Mouse (Mus musculus): ENCODE results near the gene Slc25a48. TPM values are rescaled to one million over a fixed set of nuclear protein-coding genes. Genes with fewer than 3 reads are reported as not detected.

Gene Slc25a48
- polyA plus RNA-seq, 1 experiment from 2014 or later: 0.69 TPM

DNA sequence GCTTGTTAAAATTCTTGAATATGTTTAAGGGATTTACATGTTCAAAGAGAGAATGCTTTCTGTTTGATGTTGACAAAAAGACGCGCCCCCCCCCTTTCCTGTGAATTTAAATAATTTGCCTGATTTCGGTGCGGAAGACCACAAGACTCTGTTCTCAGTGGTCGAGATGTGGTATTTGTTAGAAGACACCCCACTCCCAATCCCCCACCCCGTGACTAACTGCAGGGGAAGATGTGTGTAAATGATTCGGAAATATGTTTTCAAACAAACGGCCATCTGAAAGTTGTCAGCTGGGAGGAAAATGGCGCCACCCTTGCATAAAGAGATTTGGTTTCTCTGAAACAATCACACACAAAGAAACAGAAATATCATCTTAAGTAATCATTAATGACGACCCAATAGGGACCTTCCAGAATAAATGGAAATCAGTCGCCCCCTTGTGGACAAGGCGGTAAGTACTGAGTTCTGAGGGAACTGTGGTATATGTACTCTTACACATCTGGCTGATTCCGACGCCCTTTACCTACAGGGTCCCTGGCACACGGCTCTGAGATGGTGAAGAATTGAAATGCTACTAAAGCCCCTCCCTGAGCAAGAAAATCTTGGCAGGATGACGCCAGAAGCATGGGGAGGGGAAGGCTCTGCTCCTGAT is 16.0 kb upstream of the Slc25a48 start:
- Histone ChIP-seq H3K27me3 (ENCODE audit: control insufficient read depth, insufficient read depth, low read length) (peaks cover 2% of the 10 kb centered on the region; the same call in 1 of the 2 replicates), H3K9me3 (ENCODE audit: control insufficient read depth, low read length) (no peaks in the 10 kb centered on the region), H3K4me3 (ENCODE audit: low read length) (no peak overlapping the region), H3K36me3 (ENCODE audit: control insufficient read depth, insufficient read depth, low read length) (no peaks in the 10 kb centered on the region), H3K4me1 (ENCODE audit: control insufficient read depth, insufficient read depth, low read length) (no peaks in the 10 kb centered on the region), H3K4me2 (replicated peaks; ENCODE audit: low read depth, low read length) (no peak overlapping the region), H3K27ac (ENCODE audit: low read depth, low read length) (no peak overlapping the region), H3K9ac (ENCODE audit: low read depth, low read length) (no peak overlapping the region)
- 27% methylated on average over 16 of the region's 16 CpGs for whole genome bisulfite sequencing
- ATAC-seq (ENCODE audit: low FRiP score, low TSS enrichment): 0 out of 2 replicates have a peak, but pooled peaks have one; percentile 49

DNA sequence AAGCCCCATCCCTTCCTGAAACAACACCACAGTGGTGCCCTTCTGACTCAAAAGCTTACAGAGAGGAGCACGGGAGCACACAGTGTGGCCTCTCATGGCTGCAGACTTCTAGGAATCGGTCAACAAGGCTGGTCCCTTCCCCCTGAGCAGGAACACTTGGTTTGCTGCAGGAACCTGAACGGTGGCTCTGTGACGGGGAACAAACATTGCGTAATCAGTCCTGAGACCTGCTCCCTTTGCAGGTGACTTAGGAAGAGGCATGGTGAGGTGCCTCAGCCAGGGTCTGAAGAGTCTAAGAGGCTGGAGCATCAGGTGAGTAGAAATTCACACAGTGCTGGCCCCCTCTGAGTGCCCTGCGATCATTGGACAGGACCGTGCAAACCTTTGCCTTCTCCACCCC is 12.2 kb upstream of the Slc25a48 start:
- Histone ChIP-seq H3K27ac (ENCODE audit: low read depth, low read length) (no peak overlapping the region), H3K4me3 (ENCODE audit: low read length) (no peak overlapping the region), H3K4me2 (replicated peaks; ENCODE audit: low read depth, low read length) (no peak overlapping the region), H3K27me3 (ENCODE audit: control insufficient read depth, insufficient read depth, low read length) (0 out of 2 replicates have a peak, but pooled peaks cover 2% of the 10 kb centered on the region), H3K36me3 (ENCODE audit: control insufficient read depth, insufficient read depth, low read length) (no peaks in the 10 kb centered on the region), H3K9ac (ENCODE audit: low read depth, low read length) (no peak overlapping the region), H3K9me3 (ENCODE audit: control insufficient read depth, low read length) (no peaks in the 10 kb centered on the region), H3K4me1 (ENCODE audit: control insufficient read depth, insufficient read depth, low read length) (no peaks in the 10 kb centered on the region)
- no peak for ATAC-seq (ENCODE audit: low FRiP score, low TSS enrichment)
- WGBS: 90% methylated on average over 7 of the region's 7 CpGs

DNA sequence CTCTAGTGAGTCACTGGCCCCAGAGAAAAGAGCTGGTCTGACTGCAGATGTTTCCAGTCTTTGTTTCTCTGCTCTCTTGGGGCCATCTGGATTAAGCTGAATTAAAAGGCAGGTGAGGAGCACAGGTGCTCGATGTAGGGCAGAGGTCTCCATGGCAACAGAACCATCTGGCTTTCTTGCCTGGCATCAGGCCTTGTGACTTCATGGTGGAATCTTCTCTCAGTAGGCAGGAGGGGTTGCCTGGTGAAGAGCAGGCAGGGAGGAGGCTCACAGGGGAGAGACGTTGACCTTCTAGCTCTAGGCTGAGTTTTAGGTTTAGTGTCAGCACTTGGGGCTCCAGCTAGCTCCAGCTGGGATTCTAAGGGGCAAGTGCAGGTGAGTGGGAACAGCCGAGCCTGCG is 11.8 kb upstream of the Slc25a48 start, which contains the start of gene Gm3045:
Gene Gm3045 (plus strand): TSS at position 230 of the 400 bp plus-strand sequence.
- H3K27me3 ChIP-seq (ENCODE audit: control insufficient read depth, insufficient read depth, low read length): 0 out of 2 replicates have a peak, but pooled peaks cover 2% of the 10 kb centered on the region
- H3K4me3 ChIP-seq (ENCODE audit: low read length): no peak within 1 kb of the TSS
- H3K27ac ChIP-seq (ENCODE audit: low read depth, low read length): no peak within 1 kb of the TSS
- H3K9me3 ChIP-seq (ENCODE audit: control insufficient read depth, low read length): no peaks in the 10 kb centered on the region
- H3K4me1 ChIP-seq (ENCODE audit: control insufficient read depth, insufficient read depth, low read length): no peaks in the 10 kb centered on the region
- no peak for ATAC-seq (ENCODE audit: low FRiP score, low TSS enrichment)
- WGBS: 78% methylated on average over 4 of the region's 4 CpGs
- H3K9ac ChIP-seq (ENCODE audit: low read depth, low read length): no peak within 1 kb of the TSS
- no peak within 1 kb of the TSS for H3K4me2 ChIP-seq (replicated peaks; ENCODE audit: low read depth, low read length)
- H3K36me3 ChIP-seq (ENCODE audit: control insufficient read depth, insufficient read depth, low read length): no peaks in the 10 kb centered on the region

DNA sequence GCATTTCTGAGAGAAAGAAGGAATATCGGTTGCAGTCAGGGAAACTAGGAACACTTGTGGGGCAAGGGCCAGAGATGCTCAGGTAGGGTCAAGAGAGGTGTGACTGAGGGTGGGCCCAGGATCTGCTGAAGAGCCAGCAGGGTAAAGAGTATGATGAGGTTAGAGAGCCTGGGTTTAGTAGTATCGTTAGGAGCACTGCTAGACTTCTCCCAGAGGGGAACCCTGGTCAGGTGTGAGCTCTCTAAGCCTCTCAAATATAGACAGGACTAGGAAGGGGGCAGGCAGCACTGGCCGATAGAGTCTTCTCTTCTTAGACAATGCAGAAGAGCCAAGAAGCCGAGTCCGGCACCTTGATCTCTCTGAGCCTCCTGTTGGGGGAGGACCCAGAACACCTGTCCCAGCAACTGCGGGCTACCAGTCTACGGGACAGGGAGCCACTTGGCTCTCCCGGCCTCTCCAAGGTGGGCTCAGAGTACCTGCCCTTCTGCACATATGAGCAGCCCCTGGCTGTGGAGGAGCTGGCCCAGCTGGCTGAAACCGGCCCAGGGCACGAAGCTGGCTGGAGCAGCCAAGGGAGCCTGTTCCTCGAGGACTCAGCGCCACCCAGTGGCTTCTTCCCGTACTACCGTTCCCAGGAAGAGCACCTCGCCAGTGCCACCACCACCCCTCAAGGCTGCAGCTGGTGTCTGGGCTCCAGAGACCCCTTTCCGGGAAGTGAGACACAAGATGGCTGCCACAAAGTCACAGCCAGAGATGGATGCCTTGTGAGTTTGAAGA is 9.2 kb upstream of the Slc25a48 start:
- ATAC-seq (ENCODE audit: low FRiP score, low TSS enrichment): peak; percentile 89
- Histone ChIP-seq H3K27me3 (ENCODE audit: control insufficient read depth, insufficient read depth, low read length) (0 out of 2 replicates have a peak, but pooled peaks cover 2% of the 10 kb centered on the region), H3K9ac (ENCODE audit: low read depth, low read length) (no peak overlapping the region), H3K4me3 (ENCODE audit: low read length) (no peak overlapping the region), H3K27ac (ENCODE audit: low read depth, low read length) (no peak overlapping the region), H3K4me2 (replicated peaks; ENCODE audit: low read depth, low read length) (no peak overlapping the region), H3K4me1 (ENCODE audit: control insufficient read depth, insufficient read depth, low read length) (no peaks in the 10 kb centered on the region), H3K9me3 (ENCODE audit: control insufficient read depth, low read length) (no peaks in the 10 kb centered on the region), H3K36me3 (ENCODE audit: control insufficient read depth, insufficient read depth, low read length) (no peaks in the 10 kb centered on the region)
- 26% methylated on average over 16 of the region's 16 CpGs for WGBS

DNA sequence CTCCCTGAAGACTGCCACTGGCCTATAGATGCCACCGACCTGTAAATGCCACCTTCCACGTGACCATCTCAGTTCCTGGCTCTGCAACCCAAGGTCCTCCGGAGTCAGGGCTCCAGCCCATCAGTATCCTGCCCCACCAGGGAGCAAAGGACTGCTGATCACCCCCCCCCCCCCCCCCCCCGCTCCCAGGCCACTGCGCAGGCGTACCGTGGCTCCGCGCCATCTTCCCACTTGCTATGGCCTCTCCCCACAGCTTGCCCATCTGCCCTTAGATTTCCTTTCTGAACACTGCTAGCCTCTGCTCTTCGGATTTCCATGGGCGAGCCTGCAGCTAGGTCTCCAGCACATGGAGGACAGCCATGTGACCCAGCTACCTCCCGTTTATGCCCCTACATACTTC is 5.7 kb upstream of the Slc25a48 start:
- Histone ChIP-seq H3K4me1 (ENCODE audit: control insufficient read depth, insufficient read depth, low read length) (0 out of 2 replicates have a peak, but pooled peaks cover 5% of the 10 kb centered on the region), H3K36me3 (ENCODE audit: control insufficient read depth, insufficient read depth, low read length) (no peaks in the 10 kb centered on the region), H3K9me3 (ENCODE audit: control insufficient read depth, low read length) (no peaks in the 10 kb centered on the region), H3K4me3 (ENCODE audit: low read length) (no peak overlapping the region), H3K9ac (ENCODE audit: low read depth, low read length) (no peak overlapping the region), H3K27ac (ENCODE audit: low read depth, low read length) (no peak overlapping the region), H3K27me3 (ENCODE audit: control insufficient read depth, insufficient read depth, low read length) (peaks cover 9% of the 10 kb centered on the region), H3K4me2 (replicated peaks; ENCODE audit: low read depth, low read length) (no peak overlapping the region)
- 79% methylated on average over 6 of the region's 12 CpGs for WGBS
- no peak for ATAC-seq (ENCODE audit: low FRiP score, low TSS enrichment)

DNA sequence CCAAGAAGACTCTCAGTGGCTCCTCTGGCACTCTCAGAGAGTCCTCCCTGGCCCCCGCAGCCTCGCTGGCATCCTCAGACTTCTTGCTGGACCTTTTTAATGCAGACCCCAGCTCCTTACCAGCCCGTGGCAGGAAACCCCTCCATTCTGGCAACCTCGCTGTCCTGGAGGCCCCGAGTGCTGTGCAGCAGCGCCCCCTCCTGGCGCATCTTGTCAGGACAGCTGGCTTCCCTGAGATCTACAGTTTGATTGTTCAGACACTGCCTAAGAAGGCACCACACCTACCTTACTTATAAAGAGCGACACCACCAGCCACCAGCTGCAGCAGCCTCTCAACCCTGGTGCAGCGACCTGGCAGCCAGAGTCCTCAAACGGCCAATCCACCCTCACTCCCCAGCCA is 4.7 kb upstream of the Slc25a48 start:
- H3K9ac ChIP-seq (ENCODE audit: low read depth, low read length): no peak overlapping the region
- peak; percentile 36; the same call in 1 of the 2 replicates for ATAC-seq (ENCODE audit: low FRiP score, low TSS enrichment)
- no peaks in the 10 kb centered on the region for H3K36me3 ChIP-seq (ENCODE audit: control insufficient read depth, insufficient read depth, low read length)
- peaks cover 18% of the 10 kb centered on the region for H3K27me3 ChIP-seq (ENCODE audit: control insufficient read depth, insufficient read depth, low read length)
- no peaks in the 10 kb centered on the region for H3K9me3 ChIP-seq (ENCODE audit: control insufficient read depth, low read length)
- no peak overlapping the region for H3K4me3 ChIP-seq (ENCODE audit: low read length)
- H3K4me1 ChIP-seq (ENCODE audit: control insufficient read depth, insufficient read depth, low read length): 0 out of 2 replicates have a peak, but pooled peaks cover 5% of the 10 kb centered on the region
- H3K27ac ChIP-seq (ENCODE audit: low read depth, low read length): no peak overlapping the region
- no peak overlapping the region for H3K4me2 ChIP-seq (replicated peaks; ENCODE audit: low read depth, low read length)
- WGBS: 13% methylated on average over 10 of the region's 10 CpGs

DNA sequence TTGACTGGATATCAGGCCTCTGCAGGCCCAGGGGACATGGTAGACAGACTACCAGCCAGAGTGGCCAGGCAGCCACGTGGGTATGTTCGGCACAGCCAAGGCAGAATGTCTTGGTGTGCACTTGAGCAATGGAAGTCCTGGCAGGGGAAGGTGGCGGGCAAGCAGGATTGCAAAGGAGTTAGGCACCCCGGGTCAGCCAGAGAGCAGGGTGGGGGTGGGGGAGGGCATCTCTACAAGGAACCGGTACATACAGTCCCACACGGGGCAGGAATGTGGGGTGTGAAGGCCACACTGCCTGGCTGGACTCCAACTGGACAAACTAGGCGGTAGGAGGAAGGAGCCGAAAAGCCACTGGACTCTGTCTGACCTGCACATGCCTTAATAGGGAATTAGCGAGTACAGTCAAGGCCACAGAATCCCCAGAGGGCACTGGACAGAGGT is 3.8 kb upstream of the Slc25a48 start:
- Histone ChIP-seq H3K4me2 (replicated peaks; ENCODE audit: low read depth, low read length) (no peak overlapping the region), H3K9ac (ENCODE audit: low read depth, low read length) (no peak overlapping the region), H3K9me3 (ENCODE audit: control insufficient read depth, low read length) (no peaks in the 10 kb centered on the region), H3K4me3 (ENCODE audit: low read length) (no peak overlapping the region), H3K27ac (ENCODE audit: low read depth, low read length) (no peak overlapping the region), H3K27me3 (ENCODE audit: control insufficient read depth, insufficient read depth, low read length) (peaks cover 26% of the 10 kb centered on the region), H3K4me1 (ENCODE audit: control insufficient read depth, insufficient read depth, low read length) (0 out of 2 replicates have a peak, but pooled peaks cover 5% of the 10 kb centered on the region), H3K36me3 (ENCODE audit: control insufficient read depth, insufficient read depth, low read length) (no peaks in the 10 kb centered on the region)
- no peak for ATAC-seq (ENCODE audit: low FRiP score, low TSS enrichment)
- WGBS: 72% methylated on average over 9 of the region's 9 CpGs

DNA sequence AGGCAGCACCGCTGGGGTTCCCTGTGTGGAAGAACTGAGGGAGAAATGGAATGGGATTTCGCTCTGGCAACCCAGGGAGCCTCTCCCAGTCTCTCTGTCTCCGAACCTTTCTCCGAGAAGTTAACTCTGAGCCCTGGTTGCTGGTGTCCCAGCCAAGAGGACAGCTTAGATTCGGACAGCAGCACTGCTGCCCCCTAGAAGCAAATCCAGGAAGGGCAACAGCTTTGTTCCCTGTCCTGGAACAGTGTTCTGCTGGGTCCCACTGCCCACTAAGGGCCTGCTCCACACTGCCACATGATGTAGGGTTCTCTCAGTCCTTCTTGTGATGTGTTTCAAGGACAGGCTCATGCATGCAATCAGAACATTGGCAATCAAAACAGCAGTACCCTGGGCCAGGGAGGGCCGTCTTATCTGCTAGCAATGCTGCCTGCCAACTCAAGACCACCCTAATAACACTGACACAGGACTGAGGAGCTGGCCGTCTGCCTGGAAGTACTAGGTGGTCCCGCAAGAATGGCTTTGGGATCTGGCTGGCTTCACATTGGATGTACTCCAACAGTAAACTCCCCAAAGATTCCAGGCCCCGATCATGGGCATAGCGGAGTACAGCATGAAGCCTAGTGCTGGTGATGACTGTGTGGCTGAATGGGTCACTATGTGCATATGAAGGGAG is 2.4 kb upstream of the Slc25a48 start:
- no peak overlapping the region for H3K27ac ChIP-seq (ENCODE audit: low read depth, low read length)
- 0 out of 2 replicates have a peak, but pooled peaks cover 1% of the 10 kb centered on the region for H3K9me3 ChIP-seq (ENCODE audit: control insufficient read depth, low read length)
- 0 out of 2 replicates have a peak, but pooled peaks cover 5% of the 10 kb centered on the region for H3K4me1 ChIP-seq (ENCODE audit: control insufficient read depth, insufficient read depth, low read length)
- no peak for ATAC-seq (ENCODE audit: low FRiP score, low TSS enrichment)
- peaks cover 41% of the 10 kb centered on the region for H3K27me3 ChIP-seq (ENCODE audit: control insufficient read depth, insufficient read depth, low read length)
- no peaks in the 10 kb centered on the region for H3K36me3 ChIP-seq (ENCODE audit: control insufficient read depth, insufficient read depth, low read length)
- WGBS: 76% methylated on average over 10 of the region's 10 CpGs
- no peak overlapping the region for H3K4me3 ChIP-seq (ENCODE audit: low read length)
- no peak overlapping the region for H3K9ac ChIP-seq (ENCODE audit: low read depth, low read length)
- no peak overlapping the region for H3K4me2 ChIP-seq (replicated peaks; ENCODE audit: low read depth, low read length)
